Mouse (Mus musculus): ENCODE results near the gene Mpnd. TPM values are rescaled to one million over a fixed set of nuclear protein-coding genes. Genes with fewer than 3 reads are reported as not detected.
A peak's percentile ranks its signal among the peaks of the same experiment; 100 is the strongest.

Mpnd gene
- polyA plus RNA-seq, 1 experiment, result 424 TPM

GRCm38 (mm10) chr17:55958918-55959728 is 46.4 kb upstream of the Mpnd start, which contains the start of gene Yju2:
Gene Yju2, plus strand, starts transcription at chr17:55959099.
- H3K36me3 ChIP-seq (ENCODE audit: control insufficient read depth, insufficient read depth, low read length), result peaks cover 12% of the 10 kb centered on the region
- TF ChIP-seq POLR2A (IDR thresholded peaks at IDR 0.05; ENCODE audit: low read depth, low read length) (peak; percentile 69), CTCF (IDR thresholded peaks at IDR 0.05; ENCODE audit: extremely low read depth, insufficient read length, insufficient replicate concordance, low read depth, low read length) (no peak)
- H3K27me3 ChIP-seq (ENCODE audit: control insufficient read depth, insufficient read depth, low read length), result no peaks in the 10 kb centered on the region
- WGBS, result under 1% methylated on average over 45 of the region's 46 CpGs
- peak within 1 kb of the TSS; percentile 98 for H3K27ac ChIP-seq (ENCODE audit: insufficient read depth, low read depth, low read length)
- peaks cover 7% of the 10 kb centered on the region; the same call in 1 of the 2 replicates for H3K4me1 ChIP-seq (ENCODE audit: control insufficient read depth, insufficient read depth, insufficient read length, low read length)
- H3K4me3 ChIP-seq (ENCODE audit: low read depth, low read length), result peak within 1 kb of the TSS; percentile 88

GRCm38 (mm10) chr17:55959946-55960740 is 45.4 kb upstream of the Mpnd start:
- 69% methylated on average over 10 of the region's 10 CpGs for WGBS
- no peaks in the 10 kb centered on the region for H3K27me3 ChIP-seq (ENCODE audit: control insufficient read depth, insufficient read depth, low read length)
- peak overlapping the region; percentile 50; the same call in 1 of the 2 replicates for H3K27ac ChIP-seq (ENCODE audit: insufficient read depth, low read depth, low read length)
- TF ChIP-seq CTCF (IDR thresholded peaks at IDR 0.05; ENCODE audit: extremely low read depth, insufficient read length, insufficient replicate concordance, low read depth, low read length) (no peak), POLR2A (IDR thresholded peaks at IDR 0.05; ENCODE audit: low read depth, low read length) (no peak)
- H3K36me3 ChIP-seq (ENCODE audit: control insufficient read depth, insufficient read depth, low read length), result peaks cover 21% of the 10 kb centered on the region
- H3K4me3 ChIP-seq (ENCODE audit: low read depth, low read length), result no peak overlapping the region
- peaks cover 7% of the 10 kb centered on the region; the same call in 1 of the 2 replicates for H3K4me1 ChIP-seq (ENCODE audit: control insufficient read depth, insufficient read depth, insufficient read length, low read length)

- H3K27ac ChIP-seq (ENCODE audit: insufficient read depth, low read depth, low read length), result no peak overlapping the region
- H3K27me3 ChIP-seq (ENCODE audit: control insufficient read depth, insufficient read depth, low read length), result no peaks in the 10 kb centered on the region
- no peak for TF ChIP-seq POLR2A (IDR thresholded peaks at IDR 0.05; ENCODE audit: low read depth, low read length)
- no peak for TF ChIP-seq CTCF (IDR thresholded peaks at IDR 0.05; ENCODE audit: extremely low read depth, insufficient read length, insufficient replicate concordance, low read depth, low read length)
- peaks cover 7% of the 10 kb centered on the region; the same call in 1 of the 2 replicates for H3K4me1 ChIP-seq (ENCODE audit: control insufficient read depth, insufficient read depth, insufficient read length, low read length)
- no peak overlapping the region for H3K4me3 ChIP-seq (ENCODE audit: low read depth, low read length)
- peaks cover 25% of the 10 kb centered on the region for H3K36me3 ChIP-seq (ENCODE audit: control insufficient read depth, insufficient read depth, low read length)
Observed at GRCm38 (mm10) chr17:55960791-55961190, 44.7 kb upstream of the Mpnd start.

- no peaks in the 10 kb centered on the region for H3K27me3 ChIP-seq (ENCODE audit: control insufficient read depth, insufficient read depth, low read length)
- peaks cover 32% of the 10 kb centered on the region for H3K36me3 ChIP-seq (ENCODE audit: control insufficient read depth, insufficient read depth, low read length)
- peaks cover 7% of the 10 kb centered on the region; the same call in 1 of the 2 replicates for H3K4me1 ChIP-seq (ENCODE audit: control insufficient read depth, insufficient read depth, insufficient read length, low read length)
- H3K27ac ChIP-seq (ENCODE audit: insufficient read depth, low read depth, low read length), result no peak overlapping the region
- no peak overlapping the region for H3K4me3 ChIP-seq (ENCODE audit: low read depth, low read length)
- TF ChIP-seq POLR2A (IDR thresholded peaks at IDR 0.05; ENCODE audit: low read depth, low read length), result no peak
- TF ChIP-seq CTCF (IDR thresholded peaks at IDR 0.05; ENCODE audit: extremely low read depth, insufficient read length, insufficient replicate concordance, low read depth, low read length), result no peak
- 95% methylated on average over 7 of the region's 7 CpGs for WGBS
Observed at GRCm38 (mm10) chr17:55961631-55962030, 43.9 kb upstream of the Mpnd start.

- Histone ChIP-seq H3K4me3 (ENCODE audit: low read depth, low read length) (no peak overlapping the region), H3K27me3 (ENCODE audit: control insufficient read depth, insufficient read depth, low read length) (no peaks in the 10 kb centered on the region), H3K4me1 (ENCODE audit: control insufficient read depth, insufficient read depth, insufficient read length, low read length) (peaks cover 7% of the 10 kb centered on the region; the same call in 1 of the 2 replicates), H3K27ac (ENCODE audit: insufficient read depth, low read depth, low read length) (no peak overlapping the region), H3K36me3 (ENCODE audit: control insufficient read depth, insufficient read depth, low read length) (peaks cover 44% of the 10 kb centered on the region)
- 63% methylated on average over 14 of the region's 14 CpGs for WGBS
- no peak for TF ChIP-seq CTCF (IDR thresholded peaks at IDR 0.05; ENCODE audit: extremely low read depth, insufficient read length, insufficient replicate concordance, low read depth, low read length)
- no peak for TF ChIP-seq POLR2A (IDR thresholded peaks at IDR 0.05; ENCODE audit: low read depth, low read length)
Observed at GRCm38 (mm10) chr17:55963171-55963570, 42.3 kb upstream of the Mpnd start.

- Histone ChIP-seq H3K27me3 (ENCODE audit: control insufficient read depth, insufficient read depth, low read length) (no peaks in the 10 kb centered on the region; the same call in 1 of the 2 replicates), H3K27ac (ENCODE audit: insufficient read depth, low read depth, low read length) (no peak overlapping the region), H3K4me3 (ENCODE audit: low read depth, low read length) (no peak overlapping the region), H3K4me1 (ENCODE audit: control insufficient read depth, insufficient read depth, insufficient read length, low read length) (peaks cover 4% of the 10 kb centered on the region; the same call in 1 of the 2 replicates), H3K36me3 (ENCODE audit: control insufficient read depth, insufficient read depth, low read length) (peaks cover 44% of the 10 kb centered on the region)
- TF ChIP-seq CTCF (IDR thresholded peaks at IDR 0.05; ENCODE audit: extremely low read depth, insufficient read length, insufficient replicate concordance, low read depth, low read length), result no peak
- TF ChIP-seq POLR2A (IDR thresholded peaks at IDR 0.05; ENCODE audit: low read depth, low read length), result no peak
- 97% methylated on average over 10 of the region's 10 CpGs for WGBS
Observed at GRCm38 (mm10) chr17:55964496-55964895, 41.0 kb upstream of the Mpnd start.
